Mouse (Mus musculus) liver, embryonic 15.5 days (tissue): ENCODE measurements at regions not wholly inside any gene's neighbourhood (a gene's known extent, or its start where the extent isn't known, plus 50 kb on each side); places are given as distances from the start of the nearest gene placed in this dataset.

ENCODE experiments used
- ATAC-seq: fragments of 200-750 bp; cut with Nextera tagmentation; 2 replicates; pipeline ENCODE4 v1.8.0; 2017; ENCODE audit warnings: moderate number of reproducible peaks, mild to moderate bottlenecking, moderate library complexity; ENCODE audit not compliant: insufficient read depth
- H3K27ac ChIP-seq: fragments of 300-500 bp; sonication (generic); replicated peaks from 2 replicates; pipeline ENCODE4 v1.5.1; 2015; ENCODE audit warnings: mild to moderate bottlenecking, inconsistent platforms
- H3K27me3 ChIP-seq: fragments of 300-500 bp; sonication (generic); 2 replicates; pipeline ENCODE4 v1.6.1; 2015; ENCODE audit warnings: mild to moderate bottlenecking, inconsistent platforms
- H3K36me3 ChIP-seq: fragments of 300-500 bp; sonication (generic); replicated peaks from 2 replicates; pipeline ENCODE4 v1.6.1; 2015; ENCODE audit warnings: moderate library complexity, mild to moderate bottlenecking, inconsistent platforms
- H3K4me1 ChIP-seq: fragments of 300-500 bp; sonication (generic); replicated peaks from 2 replicates; pipeline ENCODE4 v1.6.1; 2015; ENCODE audit warnings: inconsistent platforms
- H3K4me2 ChIP-seq: fragments of 300-500 bp; sonication (generic); 2 replicates; pipeline ENCODE4 v1.6.1; 2015; ENCODE audit warnings: moderate library complexity, mild to moderate bottlenecking, inconsistent platforms
- H3K4me3 ChIP-seq: fragments of 300-500 bp; sonication (generic); replicated peaks from 2 replicates; pipeline ENCODE4 v1.5.1; 2015; ENCODE audit warnings: mild to moderate bottlenecking, inconsistent platforms
- H3K9ac ChIP-seq: fragments of 300-500 bp; sonication (generic); 2 replicates; pipeline ENCODE4 v1.6.1; 2015; ENCODE audit warnings: moderate library complexity, mild to moderate bottlenecking, inconsistent platforms
- H3K9me3 ChIP-seq: fragments of 300-500 bp; sonication (generic); replicated peaks from 2 replicates; pipeline ENCODE4 v1.6.1; 2016; ENCODE audit warnings: inconsistent platforms
- WGBS: fragments of 180-500 bp; shearing (Covaris S2); methylation state at CpG from one replicate; pipeline ENCODE4 v1.1.7; 2015; ENCODE audit warnings: mixed read lengths; ENCODE audit not compliant: insufficient replicate concordance; 5-methylcytosine and 5-hydroxymethylcytosine counted together

DNA sequence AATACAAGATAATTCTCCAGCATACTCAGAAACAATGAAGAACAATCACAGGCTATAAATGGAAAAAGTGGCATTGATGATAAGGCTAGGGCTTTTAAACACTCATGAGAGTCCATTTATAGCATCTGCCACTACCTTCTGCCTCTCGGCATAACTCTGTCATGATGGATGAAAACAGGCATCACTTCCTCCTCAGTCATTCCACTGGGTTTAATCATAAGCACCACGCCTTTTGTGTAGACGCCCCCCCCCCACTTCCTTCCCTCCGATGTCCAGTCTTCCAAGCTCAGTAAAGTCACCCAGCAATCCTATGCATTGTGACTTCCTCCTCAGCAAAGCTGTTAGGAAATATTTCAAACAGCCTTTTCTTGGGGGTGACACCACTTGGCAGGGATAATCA is 63.1 kb upstream of the Dkk2 start:
- Histone ChIP-seq H3K9ac (no peak overlapping the region), H3K9me3 (no peaks in the 10 kb centered on the region), H3K27ac (no peak overlapping the region), H3K36me3 (no peaks in the 10 kb centered on the region), H3K27me3 (no peaks in the 10 kb centered on the region), H3K4me3 (no peak overlapping the region), H3K4me2 (no peak overlapping the region), H3K4me1 (no peaks in the 10 kb centered on the region)
- WGBS = 23% methylated on average over 4 of the region's 4 CpGs
- no peak for ATAC-seq

DNA sequence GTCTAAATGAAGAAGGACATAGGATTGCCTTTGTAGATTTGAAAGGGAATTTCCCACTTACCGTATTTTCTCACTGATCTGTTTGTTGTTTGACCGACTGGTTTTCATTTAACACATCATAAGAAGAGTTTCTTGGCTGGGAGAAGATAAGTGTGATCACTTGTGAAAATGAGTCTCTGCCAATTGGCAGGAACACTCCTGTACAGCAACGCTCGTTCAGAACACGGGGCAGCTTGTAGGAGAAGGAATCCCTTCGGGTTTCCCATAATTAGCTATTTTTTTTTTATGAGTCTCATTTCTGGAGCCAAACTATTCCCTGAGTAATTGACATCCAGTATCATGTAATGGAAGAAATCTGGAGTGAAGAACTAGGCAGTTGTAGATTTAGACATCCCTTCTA is 61.8 kb upstream of the Dkk2 start:
- H3K4me3 ChIP-seq = no peak overlapping the region
- H3K9ac ChIP-seq = no peak overlapping the region
- H3K27ac ChIP-seq = no peak overlapping the region
- H3K36me3 ChIP-seq = no peaks in the 10 kb centered on the region
- no peak for ATAC-seq
- 79% methylated on average over 6 of the region's 6 CpGs for WGBS
- no peaks in the 10 kb centered on the region for H3K9me3 ChIP-seq
- no peaks in the 10 kb centered on the region for H3K27me3 ChIP-seq
- H3K4me2 ChIP-seq = no peak overlapping the region
- H3K4me1 ChIP-seq = no peaks in the 10 kb centered on the region

DNA sequence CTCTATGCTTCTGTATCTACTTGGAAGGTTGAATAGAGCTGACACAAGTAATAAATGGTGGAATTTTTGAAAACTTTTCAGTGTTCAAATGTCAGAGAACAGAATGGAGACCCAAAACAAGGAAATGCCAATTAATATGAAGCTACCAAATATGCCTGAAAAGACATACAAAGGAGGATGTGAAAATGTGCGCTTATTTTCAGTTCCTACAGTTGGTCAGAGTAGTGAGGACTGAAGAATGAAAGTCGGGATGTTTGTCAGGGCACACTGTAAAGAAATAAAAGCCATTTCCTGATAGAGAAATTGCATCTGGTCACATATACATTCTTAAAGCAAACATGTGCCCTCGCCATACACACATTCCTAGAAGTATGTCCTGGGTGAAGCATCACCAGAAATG is 56.0 kb upstream of the Dkk2 start:
- no peaks in the 10 kb centered on the region for H3K9me3 ChIP-seq
- ATAC-seq = no peak
- WGBS = 60% methylated on average over 3 of the region's 3 CpGs
- H3K4me2 ChIP-seq = no peak overlapping the region
- no peaks in the 10 kb centered on the region for H3K27me3 ChIP-seq
- H3K9ac ChIP-seq = no peak overlapping the region
- H3K4me1 ChIP-seq = no peaks in the 10 kb centered on the region
- H3K27ac ChIP-seq = no peak overlapping the region
- no peak overlapping the region for H3K4me3 ChIP-seq
- no peaks in the 10 kb centered on the region for H3K36me3 ChIP-seq

DNA sequence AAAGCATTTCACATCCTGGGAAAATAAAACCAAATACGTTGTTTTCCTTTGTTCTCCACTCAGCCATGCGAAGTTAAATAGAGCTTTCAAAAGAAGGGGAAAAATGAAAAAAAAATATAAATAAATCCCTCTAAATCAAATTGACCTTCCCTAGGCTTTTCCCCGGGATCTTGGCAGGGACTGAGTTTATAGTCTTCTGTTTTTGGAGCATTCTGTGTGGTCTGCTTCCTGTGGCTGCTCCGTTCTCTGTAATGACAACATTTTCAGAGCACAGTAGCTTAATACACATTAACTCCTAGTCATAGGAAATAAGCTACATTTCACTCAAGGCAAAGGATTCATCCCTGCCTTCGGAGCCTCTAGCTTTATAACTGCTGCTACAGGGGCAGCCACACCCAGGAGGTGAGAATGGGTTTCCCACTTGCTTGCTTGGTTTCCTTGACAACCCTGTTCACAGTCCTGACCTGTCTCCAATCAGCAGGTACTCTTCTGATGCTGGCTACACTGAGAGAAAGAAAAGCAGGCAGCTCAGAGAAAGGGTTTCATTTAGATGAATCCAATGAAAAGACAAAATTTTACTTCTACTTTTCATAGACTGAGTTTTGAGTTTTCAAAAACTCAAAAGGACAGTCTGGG is 51.9 kb upstream of the Dkk2 start:
- WGBS = 53% methylated on average over 5 of the region's 5 CpGs
- no peak for ATAC-seq

DNA sequence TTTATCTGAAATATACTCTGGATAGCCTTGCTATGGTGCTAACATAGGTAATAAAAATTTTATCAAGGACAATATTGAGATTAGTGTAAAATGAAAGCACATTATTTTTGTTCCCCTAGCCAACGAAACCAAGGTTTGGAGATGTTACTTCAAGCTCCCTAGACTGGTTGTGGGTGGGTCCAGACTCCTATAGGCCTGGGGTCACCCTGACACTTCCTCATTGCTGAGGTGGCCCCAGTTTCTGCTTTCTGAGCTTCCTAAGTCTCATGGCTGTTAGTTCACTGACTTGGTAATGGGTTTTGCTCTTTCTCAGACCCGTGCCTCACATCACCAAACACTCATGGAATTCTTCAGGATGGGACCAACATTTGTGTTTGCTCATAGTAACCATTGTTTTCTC is 49.9 kb upstream of the Dkk2 start:
- H3K27me3 ChIP-seq = no peaks in the 10 kb centered on the region
- H3K4me3 ChIP-seq = no peak overlapping the region
- H3K4me2 ChIP-seq = no peak overlapping the region
- H3K27ac ChIP-seq = no peak overlapping the region
- H3K36me3 ChIP-seq = no peaks in the 10 kb centered on the region
- 21% methylated on average over 2 of the region's 2 CpGs for WGBS
- no peaks in the 10 kb centered on the region for H3K9me3 ChIP-seq
- H3K9ac ChIP-seq = no peak overlapping the region
- H3K4me1 ChIP-seq = no peaks in the 10 kb centered on the region
- ATAC-seq = no peak

More for the DNA sequence above, 51.9 kb upstream of the Dkk2 start:
- no peaks in the 10 kb centered on the region for H3K9me3 ChIP-seq
- H3K9ac ChIP-seq = no peak overlapping the region
- no peak overlapping the region for H3K4me3 ChIP-seq
- no peak overlapping the region for H3K27ac ChIP-seq
- H3K4me2 ChIP-seq = no peak overlapping the region
- no peaks in the 10 kb centered on the region for H3K36me3 ChIP-seq
- no peaks in the 10 kb centered on the region for H3K27me3 ChIP-seq
- no peaks in the 10 kb centered on the region for H3K4me1 ChIP-seq
